Comparison of ENCODE assay signal across 9 mouse cellular contexts in genomic region chr4:106127641-106128040, GRCm38 (mm10).
DNase-seq lines count a peak whose midpoint lies in the region; ATAC-seq and TF ChIP-seq lines count a peak whose summit lies in the region.
"Had no signal": no experiment of that assay in that cellular context is flagged by ENCODE, and none has a peak within 500 bp of the region (broad histone marks: within the 10 kb centered on the region; RNA-seq: fewer than 3 reads in every experiment).

No protein-coding gene starts in this region.

- peak; percentile 54 for TF ChIP-seq CTCF in forebrain, postnatal 0 days (IDR thresholded peaks at IDR 0.05; ENCODE audit: low read depth)
- peak; percentile 7; the same call in 1 of the 2 replicates for TF ChIP-seq CTCF in lung, adult 2 months (IDR thresholded peaks at IDR 0.05; ENCODE audit: insufficient read depth, low read length)
- TF ChIP-seq CTCF in bone marrow, adult 2 months (IDR thresholded peaks at IDR 0.05; ENCODE audit: control insufficient read depth, insufficient read depth, low read length), result 0 out of 2 replicates have a peak, but pooled peaks have one; percentile 13
- TF ChIP-seq CTCF in small intestine, adult 2 months (IDR thresholded peaks at IDR 0.05; ENCODE audit: extremely low read depth, insufficient read length, insufficient replicate concordance, low read depth, low read length), result peak; percentile 31; the same call in 1 of the 2 replicates

- no peak overlapping the region for H3K4me2 ChIP-seq in forebrain, postnatal 0 days (ENCODE audit: low read depth)
- no peak overlapping the region for H3K4me2 ChIP-seq in forebrain, embryonic 13.5 days
- H3K4me2 ChIP-seq: heart, embryonic 15.5 days had no signal

- ATAC-seq in forebrain, postnatal 0 days, result no peak
- no peak for ATAC-seq in forebrain, embryonic 13.5 days

- no peak overlapping the region for H3K9ac ChIP-seq in forebrain, postnatal 0 days
- no peak overlapping the region for H3K9ac ChIP-seq in forebrain, embryonic 13.5 days
- H3K9ac ChIP-seq: heart, embryonic 15.5 days had no signal

- H3K36me3 ChIP-seq in forebrain, postnatal 0 days (ENCODE audit: insufficient read depth), result no peaks in the 10 kb centered on the region
- H3K36me3 ChIP-seq in forebrain, embryonic 13.5 days (ENCODE audit: poor library complexity, severe bottlenecking), result no peaks in the 10 kb centered on the region
- no peaks in the 10 kb centered on the region for H3K36me3 ChIP-seq in small intestine, adult 2 months (ENCODE audit: control insufficient read depth, insufficient read depth, low read length)
- H3K36me3 ChIP-seq: heart, embryonic 15.5 days had no signal

- no peak overlapping the region for H3K4me3 ChIP-seq in forebrain, postnatal 0 days (ENCODE audit: low read depth, low read length)
- no peak overlapping the region for H3K4me3 ChIP-seq in forebrain, embryonic 13.5 days
- no peak overlapping the region for H3K4me3 ChIP-seq in lung, adult 2 months (replicated peaks; ENCODE audit: extremely low read depth, low read depth, low read length)
- no peak overlapping the region for H3K4me3 ChIP-seq in bone marrow, adult 2 months (replicated peaks; ENCODE audit: control insufficient read depth, low read depth, low read length)
- no peak overlapping the region for H3K4me3 ChIP-seq in small intestine, adult 2 months (ENCODE audit: low read depth, low read length)
- H3K4me3 ChIP-seq: heart, embryonic 15.5 days had no signal

- 53% methylated on average over 7 of the region's 7 CpGs for WGBS in forebrain, postnatal 0 days
- 57% methylated on average over 7 of the region's 7 CpGs for WGBS in forebrain, embryonic 13.5 days
- WGBS in lung, adult 2 months, result 59% methylated on average over 7 of the region's 7 CpGs
- WGBS in bone marrow, adult 2 months, result 55% methylated on average over 7 of the region's 7 CpGs
- WGBS in small intestine, adult 2 months, result 52% methylated on average over 7 of the region's 7 CpGs

- no peak for DNase-seq in forebrain, postnatal 0 days
- no peak for DNase-seq in lung, adult 2 months
- DNase-seq in lung, postnatal 25 days (ENCODE audit: low spot score), result no peak
- peak; percentile 24 for DNase-seq in kidney, postnatal 14 days
- DNase-seq in Muller cell, postnatal 12 days (ENCODE audit: inconsistent ontology term), result no peak

- no peaks in the 10 kb centered on the region for H3K9me3 ChIP-seq in forebrain, postnatal 0 days (ENCODE audit: low read length)
- H3K9me3 ChIP-seq in forebrain, embryonic 13.5 days (replicated peaks), result no peaks in the 10 kb centered on the region
- H3K9me3 ChIP-seq: heart, embryonic 15.5 days had no signal

- H3K27me3 ChIP-seq in forebrain, postnatal 0 days (ENCODE audit: insufficient read depth, low read length), result no peaks in the 10 kb centered on the region
- no peaks in the 10 kb centered on the region for H3K27me3 ChIP-seq in forebrain, embryonic 13.5 days
- H3K27me3 ChIP-seq in small intestine, adult 2 months (ENCODE audit: control insufficient read depth, insufficient read depth, low read length), result no peaks in the 10 kb centered on the region
- H3K27me3 ChIP-seq: heart, embryonic 15.5 days had no signal

- H3K27ac ChIP-seq in forebrain, postnatal 0 days (ENCODE audit: low read depth, low read length), result no peak overlapping the region
- no peak overlapping the region for H3K27ac ChIP-seq in forebrain, embryonic 13.5 days
- no peak overlapping the region for H3K27ac ChIP-seq in bone marrow, adult 2 months (ENCODE audit: control insufficient read depth, insufficient read depth, low read depth, low read length, poor library complexity)
- 0 out of 2 replicates have a peak overlapping the region, but pooled peaks have one; percentile 23 for H3K27ac ChIP-seq in small intestine, adult 2 months (ENCODE audit: insufficient read depth, low read depth, low read length)
- H3K27ac ChIP-seq: heart, embryonic 15.5 days had no signal

- no peaks in the 10 kb centered on the region for H3K4me1 ChIP-seq in forebrain, postnatal 0 days (ENCODE audit: insufficient read depth)
- no peaks in the 10 kb centered on the region for H3K4me1 ChIP-seq in forebrain, embryonic 13.5 days
- H3K4me1 ChIP-seq in lung, adult 2 months (ENCODE audit: control insufficient read depth, insufficient read depth, low read length), result peaks cover 4% of the 10 kb centered on the region; the same call in 1 of the 2 replicates
- no peaks in the 10 kb centered on the region for H3K4me1 ChIP-seq in bone marrow, adult 2 months (ENCODE audit: control insufficient read depth, insufficient read depth, low read length)
- H3K4me1 ChIP-seq in small intestine, adult 2 months (ENCODE audit: control insufficient read depth, insufficient read depth, insufficient read length, low read length), result no peaks in the 10 kb centered on the region
- H3K4me1 ChIP-seq: heart, embryonic 15.5 days had no signal

- TF ChIP-seq POLR2A in lung, adult 2 months (IDR thresholded peaks at IDR 0.05; ENCODE audit: borderline replicate concordance, extremely low read depth, low read depth, low read length), result no peak
- TF ChIP-seq POLR2A in bone marrow, adult 2 months (IDR thresholded peaks at IDR 0.05; ENCODE audit: borderline replicate concordance, control insufficient read depth, low read depth, low read length), result no peak
- no peak for TF ChIP-seq POLR2A in small intestine, adult 2 months (IDR thresholded peaks at IDR 0.05; ENCODE audit: low read depth, low read length)
